Mouse (Mus musculus): ENCODE measurements around the gene Clstn2. TPM values are rescaled to one million over a fixed set of nuclear protein-coding genes. Genes with fewer than 3 reads are reported as not detected.

Clstn2 gene
- 0.80 and 1.4 TPM in 2 replicates for polyA plus RNA-seq (2016; fragmentation: Nextera tagmentation; extraction: Ambion mirVana)

DNA sequence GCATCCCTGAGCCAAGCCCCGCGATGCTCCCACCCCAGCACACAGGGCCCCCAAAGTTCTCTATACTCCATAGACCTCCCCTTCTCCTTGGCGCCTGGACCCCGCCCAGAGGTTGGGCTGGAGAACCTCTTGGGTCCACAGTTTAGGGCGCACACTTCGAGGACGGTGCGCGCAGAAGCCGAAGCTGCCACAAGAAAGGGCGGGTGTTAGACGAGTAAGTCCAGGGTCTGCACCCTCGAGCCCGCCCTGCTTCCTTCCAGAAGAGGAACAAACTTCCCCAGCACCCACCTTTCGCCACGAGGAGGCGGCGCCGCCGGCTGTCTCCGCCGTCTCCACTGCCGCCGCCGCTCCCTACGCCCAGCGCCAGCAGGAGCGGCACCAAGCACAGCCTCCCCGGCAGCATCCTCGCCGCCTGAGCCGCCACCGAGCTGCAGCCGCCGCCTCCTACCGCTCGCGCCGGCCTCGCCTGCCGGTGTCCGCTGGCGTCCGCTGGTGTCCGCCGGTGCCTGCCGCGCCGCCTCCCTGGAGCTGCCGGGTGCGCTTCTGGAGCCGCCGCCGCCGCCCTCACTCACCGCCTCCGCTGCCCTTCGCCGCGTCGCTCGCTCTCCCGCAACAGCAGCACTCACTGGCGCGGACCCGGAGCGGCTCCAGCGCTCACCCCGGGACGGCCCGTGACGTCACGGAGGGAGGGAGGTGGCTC lies at the start of gene Clstn2:
TSS of gene Clstn2 (minus strand) at position 609 of the 700 bp plus-strand sequence.
- peaks cover 51% of the 10 kb centered on the region for H3K27me3 ChIP-seq (ENCODE audit: insufficient read depth, poor library complexity, severe bottlenecking)
- under 1% methylated on average over 73 of the region's 73 CpGs for WGBS

DNA sequence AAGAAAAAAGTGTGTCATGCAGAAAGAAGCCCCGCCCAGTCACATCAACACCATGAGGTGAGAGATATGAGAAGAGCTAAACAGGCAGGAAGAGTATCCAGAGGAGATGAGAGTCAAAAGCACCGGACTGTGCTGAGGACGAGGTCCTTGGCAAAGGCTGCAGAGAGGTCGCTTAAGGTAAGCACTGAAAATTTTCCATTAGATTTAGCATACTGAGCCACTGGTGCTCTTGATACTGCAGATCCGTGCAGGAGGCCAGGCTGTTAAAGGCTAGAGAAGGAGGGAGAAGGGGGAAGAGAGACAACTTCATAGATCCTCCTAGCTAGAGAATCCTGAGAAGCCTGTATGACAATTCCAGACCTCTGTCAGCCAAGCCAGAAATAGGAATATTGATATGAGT lies 34.8 kb upstream of the Clstn2 start:
- no peak for DNase-seq (ENCODE audit: low spot score)
- Histone ChIP-seq H3K4me1 (replicated peaks) (no peaks in the 10 kb centered on the region), H3K4me3 (no peak overlapping the region), H3K36me3 (no peaks in the 10 kb centered on the region), H3K9me3 (no peaks in the 10 kb centered on the region), H3K27ac (no peak overlapping the region), H3K27me3 (ENCODE audit: insufficient read depth, poor library complexity, severe bottlenecking) (no peaks in the 10 kb centered on the region)
- WGBS = 84% methylated on average over 5 of the region's 5 CpGs

More for the DNA sequence above, at the start of gene Clstn2:
- peaks cover 22% of the 10 kb centered on the region for H3K4me1 ChIP-seq (replicated peaks)
- H3K27ac ChIP-seq = peak within 1 kb of the TSS; percentile 84
- H3K36me3 ChIP-seq = no peaks in the 10 kb centered on the region
- H3K4me3 ChIP-seq = peak within 1 kb of the TSS; percentile 75
- peak; percentile 85 for DNase-seq (ENCODE audit: low spot score)
- no peaks in the 10 kb centered on the region for H3K9me3 ChIP-seq

DNA sequence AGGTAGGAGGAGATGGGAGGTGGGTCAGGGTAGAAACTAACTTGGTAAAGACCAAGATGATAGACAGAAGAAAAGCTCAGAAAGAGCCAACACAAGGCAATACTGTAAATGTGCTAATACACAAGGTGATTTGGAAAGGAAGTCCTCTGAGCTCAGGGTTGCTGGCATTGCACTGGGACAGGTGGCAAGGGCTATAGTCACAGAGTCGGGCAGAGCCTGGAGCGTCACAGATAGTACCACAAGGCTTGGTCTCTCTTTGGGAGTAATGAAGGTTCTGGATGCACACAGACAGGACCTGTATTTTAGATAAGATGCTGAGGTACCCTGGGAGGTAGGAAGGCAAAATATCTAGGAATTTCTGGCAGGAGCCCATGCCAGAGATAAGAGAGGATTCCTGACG lies 28.7 kb upstream of the Clstn2 start:
- Histone ChIP-seq H3K4me1 (replicated peaks) (no peaks in the 10 kb centered on the region), H3K36me3 (no peaks in the 10 kb centered on the region), H3K4me3 (no peak overlapping the region), H3K9me3 (no peaks in the 10 kb centered on the region), H3K27ac (no peak overlapping the region), H3K27me3 (ENCODE audit: insufficient read depth, poor library complexity, severe bottlenecking) (no peaks in the 10 kb centered on the region)
- 80% methylated on average over 3 of the region's 3 CpGs for WGBS
- DNase-seq (ENCODE audit: low spot score) = no peak

DNA sequence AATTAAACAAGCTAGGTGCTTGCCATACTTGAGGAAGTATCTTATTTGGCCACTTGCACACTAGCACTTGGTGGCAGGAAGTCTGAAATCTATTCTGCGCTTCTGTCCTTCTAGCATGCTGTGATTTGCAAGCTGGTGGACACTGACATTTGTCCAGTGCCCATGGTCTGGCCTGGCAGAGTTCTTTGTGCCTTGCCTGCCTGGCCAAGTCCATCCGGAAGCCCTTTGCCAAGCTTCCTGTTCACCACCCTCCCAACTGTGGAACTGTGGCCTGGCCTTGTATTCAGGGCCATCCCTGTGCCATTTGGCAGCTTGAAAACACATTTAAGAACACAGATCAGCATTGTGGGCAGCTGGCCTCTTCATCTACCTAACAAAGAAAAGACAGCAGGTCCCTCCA lies 24.3 kb upstream of the Clstn2 start:
- 92% methylated on average over 2 of the region's 2 CpGs for WGBS
- no peak for DNase-seq (ENCODE audit: low spot score)
- Histone ChIP-seq H3K27me3 (ENCODE audit: insufficient read depth, poor library complexity, severe bottlenecking) (no peaks in the 10 kb centered on the region), H3K36me3 (no peaks in the 10 kb centered on the region), H3K9me3 (no peaks in the 10 kb centered on the region), H3K4me3 (no peak overlapping the region), H3K27ac (no peak overlapping the region), H3K4me1 (replicated peaks) (no peaks in the 10 kb centered on the region)

DNA sequence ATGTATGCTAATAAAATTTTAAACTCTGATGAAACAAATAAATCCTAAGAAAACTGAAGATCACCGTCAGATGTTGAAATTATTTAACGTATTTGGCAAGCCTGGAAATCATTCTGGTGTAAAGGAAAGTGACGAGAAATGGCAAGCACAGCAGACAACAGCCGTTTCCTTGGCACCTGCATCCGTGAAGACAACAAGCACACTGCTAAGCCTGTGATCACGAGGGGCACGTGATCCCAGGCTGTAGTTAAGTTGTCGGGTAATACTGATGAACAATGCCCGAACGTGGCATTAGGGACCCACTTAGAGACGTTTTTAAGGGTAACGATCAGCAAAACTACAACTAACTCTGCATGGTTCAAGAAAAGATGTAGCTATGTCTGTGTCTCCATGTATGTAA lies 18.4 kb upstream of the Clstn2 start:
- Histone ChIP-seq H3K27me3 (ENCODE audit: insufficient read depth, poor library complexity, severe bottlenecking) (no peaks in the 10 kb centered on the region), H3K9me3 (no peaks in the 10 kb centered on the region), H3K27ac (no peak overlapping the region), H3K36me3 (no peaks in the 10 kb centered on the region), H3K4me1 (replicated peaks) (no peaks in the 10 kb centered on the region), H3K4me3 (no peak overlapping the region)
- DNase-seq (ENCODE audit: low spot score) = no peak
- whole genome bisulfite sequencing = 87% methylated on average over 12 of the region's 12 CpGs

DNA sequence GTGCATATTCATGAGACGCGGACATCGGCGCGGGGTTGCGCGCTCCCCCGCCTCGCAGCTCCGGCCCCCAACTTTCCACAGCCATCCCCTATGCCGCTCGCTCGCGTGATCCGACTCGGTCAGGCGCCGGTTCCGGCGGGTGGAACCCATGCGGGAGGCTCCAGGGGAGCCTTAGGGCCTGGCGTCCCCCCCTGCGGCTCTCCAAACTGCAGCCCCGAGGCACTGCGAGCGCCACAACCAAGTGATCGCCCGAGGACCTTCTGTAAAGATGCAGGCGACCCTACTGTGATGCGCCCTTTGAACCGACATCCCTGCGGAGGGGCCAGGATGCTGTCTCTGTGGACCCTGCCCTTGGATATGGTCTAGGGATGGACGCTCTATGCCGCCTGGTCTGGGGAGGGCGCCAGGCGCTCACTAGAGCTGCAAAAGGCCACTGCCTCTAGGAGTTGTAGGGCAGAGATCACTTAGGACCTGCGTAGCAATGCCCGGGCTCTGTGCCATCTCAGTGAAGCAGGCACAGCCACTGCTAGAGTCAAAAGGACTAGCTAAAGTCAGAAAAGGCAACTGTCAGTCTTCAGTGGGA lies 383 bp upstream of the Clstn2 start:
- WGBS = under 1% methylated on average over 38 of the region's 38 CpGs
- no peak for DNase-seq (ENCODE audit: low spot score)
- H3K36me3 ChIP-seq = no peaks in the 10 kb centered on the region
- H3K27me3 ChIP-seq (ENCODE audit: insufficient read depth, poor library complexity, severe bottlenecking) = peaks cover 51% of the 10 kb centered on the region
- peak overlapping the region; percentile 84 for H3K27ac ChIP-seq
- no peaks in the 10 kb centered on the region for H3K9me3 ChIP-seq
- peak overlapping the region; percentile 75 for H3K4me3 ChIP-seq
- peaks cover 22% of the 10 kb centered on the region for H3K4me1 ChIP-seq (replicated peaks)

DNA sequence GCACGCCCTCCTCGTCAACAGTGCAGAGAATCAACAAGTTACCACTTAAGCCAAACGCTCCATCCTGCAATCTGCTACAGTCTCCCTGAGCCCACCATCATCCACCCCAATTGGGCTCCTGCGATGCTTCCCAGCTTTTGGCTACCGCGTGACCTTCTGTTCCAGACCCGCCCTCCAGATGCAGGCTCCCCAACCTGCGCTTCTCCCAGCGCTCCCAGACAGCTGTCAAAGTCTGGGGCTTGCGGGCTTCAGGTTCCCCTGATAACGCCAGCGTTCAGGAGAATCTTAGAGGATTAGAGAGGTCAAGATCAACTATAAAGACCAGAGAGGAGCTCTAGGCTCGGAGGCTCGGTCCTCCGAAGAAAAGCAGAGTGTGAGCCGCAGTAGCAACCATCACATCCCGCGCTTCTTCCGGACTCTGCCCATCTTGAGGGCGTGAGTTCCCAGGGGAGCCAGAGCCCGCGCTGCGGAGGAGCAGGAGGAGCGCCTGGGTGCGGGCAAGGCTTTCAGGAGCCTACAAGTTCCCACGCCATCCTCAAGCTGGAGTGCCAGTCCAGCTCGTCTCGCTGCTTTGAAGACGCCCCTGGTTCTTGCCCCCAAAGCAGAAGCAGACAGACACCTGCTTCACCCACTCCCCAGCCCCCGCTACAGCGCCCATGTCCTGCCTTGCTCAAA lies 946 bp downstream of the Clstn2 start:
- peak overlapping the region; percentile 84; the same call in 1 of the 2 replicates for H3K27ac ChIP-seq
- H3K4me1 ChIP-seq (replicated peaks) = peaks cover 22% of the 10 kb centered on the region
- DNase-seq (ENCODE audit: low spot score) = peak; percentile 34
- peaks cover 51% of the 10 kb centered on the region for H3K27me3 ChIP-seq (ENCODE audit: insufficient read depth, poor library complexity, severe bottlenecking)
- no peaks in the 10 kb centered on the region for H3K9me3 ChIP-seq
- H3K36me3 ChIP-seq = no peaks in the 10 kb centered on the region
- WGBS = under 1% methylated on average over 31 of the region's 31 CpGs
- peak overlapping the region; percentile 75 for H3K4me3 ChIP-seq

DNA sequence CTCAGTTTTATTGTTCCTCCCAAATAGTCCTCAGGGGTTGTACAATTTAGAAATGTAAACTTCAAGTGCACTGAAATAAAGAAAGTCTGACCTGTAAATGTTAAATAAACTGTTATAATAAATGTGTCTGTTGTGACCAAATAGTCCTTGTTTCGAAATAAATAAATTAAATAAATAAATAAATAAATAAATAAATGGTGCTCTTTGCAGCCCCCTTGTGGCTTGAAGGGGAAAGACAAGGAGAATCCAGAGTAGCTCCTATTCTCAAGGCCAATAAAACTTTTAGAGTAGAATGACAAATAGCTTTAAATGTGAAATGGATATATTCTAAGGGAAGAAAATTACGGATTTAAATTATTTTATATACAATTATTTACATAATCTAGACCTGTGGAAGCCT lies 2.3 kb downstream of the Clstn2 start:
- 15% methylated on average over 2 of the region's 2 CpGs for WGBS
- no peak overlapping the region for H3K27ac ChIP-seq
- DNase-seq (ENCODE audit: low spot score) = no peak
- H3K4me1 ChIP-seq (replicated peaks) = peaks cover 22% of the 10 kb centered on the region
- no peaks in the 10 kb centered on the region for H3K36me3 ChIP-seq
- no peak overlapping the region for H3K4me3 ChIP-seq
- no peaks in the 10 kb centered on the region for H3K9me3 ChIP-seq
- peaks cover 49% of the 10 kb centered on the region for H3K27me3 ChIP-seq (ENCODE audit: insufficient read depth, poor library complexity, severe bottlenecking)

DNA sequence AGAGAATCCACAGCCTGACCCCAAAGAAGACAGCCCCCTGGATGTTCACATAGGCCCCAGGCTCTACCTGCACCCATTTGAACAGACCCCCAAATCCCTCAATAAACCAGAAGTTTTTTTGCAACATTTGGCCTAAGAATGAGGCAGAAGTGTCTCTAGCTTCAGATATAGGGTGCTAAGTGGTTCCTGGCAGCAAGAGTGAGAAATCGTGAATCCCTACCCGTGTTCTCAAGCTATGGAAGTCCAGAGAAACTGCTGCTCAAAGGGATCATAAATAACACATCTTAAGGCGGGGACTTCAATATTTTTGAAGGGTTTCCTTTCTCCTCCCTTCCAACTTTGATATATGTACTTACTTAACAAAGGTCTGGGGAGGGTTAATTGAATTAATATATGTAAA lies 7.4 kb downstream of the Clstn2 start:
- WGBS = 84% methylated on average over 3 of the region's 3 CpGs

DNA sequence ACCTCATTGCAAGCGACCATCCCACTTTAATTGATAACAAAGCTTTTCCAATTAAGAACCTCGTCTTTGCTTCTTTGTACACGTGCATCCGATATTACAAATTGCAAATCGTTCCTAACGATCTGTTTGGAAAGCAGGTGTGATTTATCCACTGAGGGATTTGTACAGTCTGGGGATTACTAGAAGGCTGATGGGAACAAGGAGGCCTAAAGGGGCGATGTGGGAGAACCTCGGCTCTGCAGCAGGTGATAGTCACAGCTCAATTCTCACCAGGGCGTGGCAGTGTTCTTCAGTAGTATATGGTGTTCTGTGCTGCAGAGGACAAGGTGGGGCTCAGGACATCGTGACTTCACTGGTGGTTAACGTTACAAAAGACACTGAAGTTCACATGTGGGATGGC lies 9.9 kb downstream of the Clstn2 start:
- no peaks in the 10 kb centered on the region for H3K4me1 ChIP-seq (replicated peaks)
- H3K36me3 ChIP-seq = no peaks in the 10 kb centered on the region
- no peak overlapping the region for H3K27ac ChIP-seq
- H3K27me3 ChIP-seq (ENCODE audit: insufficient read depth, poor library complexity, severe bottlenecking) = no peaks in the 10 kb centered on the region
- no peak for DNase-seq (ENCODE audit: low spot score)
- no peaks in the 10 kb centered on the region for H3K9me3 ChIP-seq
- WGBS = 93% methylated on average over 11 of the region's 11 CpGs
- H3K4me3 ChIP-seq = no peak overlapping the region

More for the DNA sequence above, 7.4 kb downstream of the Clstn2 start:
- no peaks in the 10 kb centered on the region for H3K9me3 ChIP-seq
- H3K4me1 ChIP-seq (replicated peaks) = no peaks in the 10 kb centered on the region
- no peak overlapping the region for H3K27ac ChIP-seq
- H3K4me3 ChIP-seq = no peak overlapping the region
- H3K27me3 ChIP-seq (ENCODE audit: insufficient read depth, poor library complexity, severe bottlenecking) = no peaks in the 10 kb centered on the region
- DNase-seq (ENCODE audit: low spot score) = no peak
- no peaks in the 10 kb centered on the region for H3K36me3 ChIP-seq

DNA sequence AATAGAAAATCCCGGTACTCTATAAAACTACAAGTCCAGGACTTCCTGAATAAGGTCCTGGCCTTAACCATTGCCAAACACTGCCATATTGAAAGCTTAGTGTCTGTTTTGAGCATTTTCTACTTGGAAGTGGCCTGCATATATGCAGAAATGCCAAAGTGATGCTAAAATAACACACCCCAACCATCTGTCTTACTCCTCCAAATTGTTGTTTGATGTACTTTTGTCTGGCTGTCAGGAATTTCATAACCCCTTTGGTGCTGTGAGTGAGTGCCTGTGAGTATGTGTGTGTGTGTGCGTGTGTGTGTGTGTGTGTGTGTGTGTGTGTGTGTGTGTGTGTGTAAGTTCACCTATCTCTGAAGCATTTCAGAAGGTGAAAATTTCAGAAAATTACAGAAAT lies 13.1 kb downstream of the Clstn2 start:
- H3K9me3 ChIP-seq = no peaks in the 10 kb centered on the region
- no peak overlapping the region for H3K4me3 ChIP-seq
- no peak for DNase-seq (ENCODE audit: low spot score)
- H3K27ac ChIP-seq = no peak overlapping the region
- peaks cover 13% of the 10 kb centered on the region; the same call in 1 of the 2 replicates for H3K4me1 ChIP-seq (replicated peaks)
- no peaks in the 10 kb centered on the region for H3K27me3 ChIP-seq (ENCODE audit: insufficient read depth, poor library complexity, severe bottlenecking)
- H3K36me3 ChIP-seq = no peaks in the 10 kb centered on the region
- WGBS = 82% methylated on average over 2 of the region's 2 CpGs

DNA sequence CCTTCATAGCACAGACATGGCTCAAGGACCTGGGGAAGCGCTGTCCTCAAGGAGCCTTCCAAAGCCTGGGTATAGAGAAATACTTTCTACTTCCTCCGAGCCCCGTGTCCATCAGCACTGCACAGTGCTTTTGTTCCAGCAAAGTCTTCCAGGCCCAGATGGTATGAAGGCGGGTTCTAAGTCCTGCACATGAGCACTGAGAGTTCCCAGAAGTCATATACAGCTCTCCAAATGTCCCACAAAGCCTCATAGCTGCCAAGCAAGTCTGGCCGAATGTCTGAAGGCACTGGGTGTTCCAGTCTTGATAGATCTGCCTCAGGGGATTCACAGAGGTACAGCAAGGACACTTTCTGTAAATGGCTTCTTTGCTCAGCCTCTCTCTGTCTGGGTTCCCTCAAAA lies 14.3 kb downstream of the Clstn2 start:
- Histone ChIP-seq H3K9me3 (no peaks in the 10 kb centered on the region), H3K4me1 (replicated peaks) (peaks cover 13% of the 10 kb centered on the region; the same call in 1 of the 2 replicates), H3K36me3 (no peaks in the 10 kb centered on the region), H3K27ac (no peak overlapping the region), H3K4me3 (no peak overlapping the region), H3K27me3 (ENCODE audit: insufficient read depth, poor library complexity, severe bottlenecking) (no peaks in the 10 kb centered on the region)
- no peak for DNase-seq (ENCODE audit: low spot score)
- 86% methylated on average over 5 of the region's 5 CpGs for WGBS

DNA sequence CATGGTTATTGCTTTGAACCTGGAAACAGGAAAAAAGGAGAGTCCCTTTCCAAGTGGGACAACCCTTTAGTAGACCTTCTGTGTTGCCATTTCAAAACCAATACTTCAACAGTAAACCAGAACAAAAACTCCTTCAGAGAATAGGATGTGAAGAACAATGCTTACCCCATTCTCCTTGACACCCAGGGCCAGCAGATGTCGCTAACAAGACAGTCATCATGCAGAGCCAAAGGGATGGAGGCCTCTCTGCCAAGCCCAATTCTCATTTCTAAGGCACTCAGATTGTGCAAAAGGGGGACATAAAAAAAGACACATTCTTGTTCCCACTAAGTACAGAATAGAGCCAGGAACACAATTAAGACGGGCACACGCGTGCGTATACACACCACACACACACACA lies 16.4 kb downstream of the Clstn2 start:
- Histone ChIP-seq H3K9me3 (no peaks in the 10 kb centered on the region), H3K36me3 (no peaks in the 10 kb centered on the region), H3K27me3 (ENCODE audit: insufficient read depth, poor library complexity, severe bottlenecking) (no peaks in the 10 kb centered on the region), H3K4me3 (no peak overlapping the region), H3K4me1 (replicated peaks) (peaks cover 13% of the 10 kb centered on the region; the same call in 1 of the 2 replicates), H3K27ac (no peak overlapping the region)
- no peak for DNase-seq (ENCODE audit: low spot score)
- 78% methylated on average over 5 of the region's 5 CpGs for WGBS
